Mouse (Mus musculus) retina, embryonic 14.5 days (tissue): Measurements from ENCODE around the gene Pkp2.

Experiments used
- DNase-seq: peaks from one replicate; pipeline ENCODE4 v3.0.0-alpha.2; 2015; ENCODE audit warnings: low spot score

Gene Pkp2

DNA sequence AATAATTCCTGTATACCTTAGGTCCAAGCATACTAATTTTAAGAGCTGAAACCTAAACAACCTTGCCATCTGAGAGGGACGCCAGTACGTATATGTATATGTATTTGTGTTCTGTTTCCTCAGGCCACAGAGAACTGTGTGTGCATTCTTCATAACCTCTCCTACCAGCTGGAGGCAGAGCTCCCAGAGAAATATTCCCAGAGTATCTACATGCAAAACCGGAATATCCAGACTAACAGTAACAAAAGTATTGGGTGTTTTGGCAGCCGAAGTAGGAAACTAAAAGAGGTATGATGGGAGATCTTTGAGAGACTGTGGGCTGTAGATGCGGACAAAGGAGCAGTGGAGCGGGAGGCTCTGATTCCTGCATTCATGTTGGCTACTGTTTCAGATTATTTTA is 48.4 kb downstream of the Pkp2 start:
- DNase-seq = no peak

DNA sequence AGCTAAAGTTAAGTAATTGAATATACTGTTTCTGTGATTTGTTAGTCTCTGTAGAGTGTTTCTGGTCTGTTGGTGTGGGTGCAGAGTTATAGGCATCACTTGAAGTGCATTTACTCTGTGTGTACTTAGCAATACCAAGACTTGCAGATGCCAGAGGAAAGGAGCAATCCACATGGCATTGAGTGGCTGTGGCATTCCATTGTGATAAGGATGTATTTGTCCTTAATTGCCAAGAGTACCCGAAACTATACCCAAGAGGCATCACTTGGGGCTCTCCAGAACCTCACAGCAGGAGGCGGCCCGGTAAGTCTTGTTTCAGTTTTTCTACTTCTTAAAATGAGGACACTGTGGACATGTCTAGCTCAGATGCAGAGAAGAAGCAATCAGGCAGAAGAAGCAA is 49.3 kb downstream of the Pkp2 start:
- no peak for DNase-seq

DNA sequence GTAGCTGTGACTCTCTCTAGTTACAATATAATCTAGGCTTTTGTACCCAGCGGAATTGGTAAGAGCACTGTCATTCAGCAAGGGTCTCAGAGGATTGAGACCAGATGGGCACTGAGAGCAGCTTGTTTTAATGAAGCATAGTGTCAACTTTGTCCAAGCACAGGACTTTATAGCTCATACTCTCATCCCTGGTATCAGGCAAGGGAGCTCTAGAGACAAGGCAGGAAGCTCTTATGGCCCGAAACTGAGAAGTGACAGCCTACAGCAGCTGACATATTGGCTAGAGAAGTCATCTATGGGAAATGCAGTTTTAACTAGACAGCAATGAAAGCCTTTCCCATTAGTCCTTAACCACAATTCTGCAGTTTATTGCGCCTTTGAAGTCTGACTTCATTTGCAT is 59.9 kb downstream of the Pkp2 start:
- DNase-seq = no peak

DNA sequence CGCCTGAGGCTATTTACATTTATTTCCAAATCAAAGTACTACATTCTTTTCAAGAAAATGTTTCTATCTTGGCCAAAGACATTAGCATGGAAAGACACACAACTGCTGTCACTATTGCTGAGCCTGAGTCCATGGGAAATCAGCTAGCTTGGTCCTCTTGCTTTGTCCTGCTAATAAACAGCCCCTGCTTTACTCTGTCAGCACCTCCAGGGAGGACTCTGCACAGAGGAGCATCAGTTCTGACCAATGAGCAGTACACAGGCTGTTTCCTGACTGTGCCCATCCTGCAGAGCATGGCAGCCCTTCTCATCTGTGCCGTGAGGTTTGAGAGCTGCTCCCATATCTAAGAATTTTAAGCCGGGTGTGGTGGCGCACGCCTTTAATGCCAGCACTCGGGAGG is 60.6 kb downstream of the Pkp2 start:
- no peak for DNase-seq

DNA sequence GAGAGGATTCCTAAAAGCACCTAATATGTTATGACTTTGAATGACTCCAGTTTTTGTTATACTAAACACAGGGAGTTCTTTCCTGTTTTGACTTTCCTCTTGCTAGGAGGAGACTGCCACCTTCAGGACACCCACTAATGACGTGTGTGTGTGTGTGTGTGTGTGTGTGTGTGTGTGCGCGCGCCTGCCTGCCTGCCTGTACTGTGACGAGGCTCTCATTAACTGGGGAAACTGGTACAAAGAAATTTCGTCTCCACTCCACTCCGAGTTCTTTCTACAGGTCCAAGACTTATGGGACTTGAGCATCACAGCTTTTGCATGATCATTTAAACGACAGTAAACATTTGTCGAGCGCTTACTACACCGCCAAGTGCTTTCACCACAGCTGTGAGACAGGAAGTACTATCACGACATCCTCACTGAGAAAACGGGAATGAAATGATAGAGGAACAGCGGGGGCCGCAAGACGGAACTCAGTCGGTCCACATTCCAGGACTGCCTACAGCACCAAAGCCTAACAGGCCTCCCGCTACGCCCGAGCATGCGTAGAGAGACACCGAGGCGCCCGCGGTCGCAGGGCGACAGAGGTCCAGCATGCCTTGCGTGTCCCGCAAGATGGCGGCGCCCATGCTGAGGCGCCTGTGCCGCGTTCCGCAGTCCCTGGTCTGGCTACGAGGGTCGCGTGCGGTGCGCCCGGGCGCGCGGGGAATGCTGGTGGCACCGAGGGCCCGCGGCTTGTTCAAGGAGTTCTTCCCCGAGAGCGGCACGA is 89.4 kb downstream of the Pkp2 start, which contains the start of gene Yars2:
Yars2 (plus strand) TSS at position 597 of the 769 bp plus-strand sequence.
- DNase-seq = peak; percentile 91

DNA sequence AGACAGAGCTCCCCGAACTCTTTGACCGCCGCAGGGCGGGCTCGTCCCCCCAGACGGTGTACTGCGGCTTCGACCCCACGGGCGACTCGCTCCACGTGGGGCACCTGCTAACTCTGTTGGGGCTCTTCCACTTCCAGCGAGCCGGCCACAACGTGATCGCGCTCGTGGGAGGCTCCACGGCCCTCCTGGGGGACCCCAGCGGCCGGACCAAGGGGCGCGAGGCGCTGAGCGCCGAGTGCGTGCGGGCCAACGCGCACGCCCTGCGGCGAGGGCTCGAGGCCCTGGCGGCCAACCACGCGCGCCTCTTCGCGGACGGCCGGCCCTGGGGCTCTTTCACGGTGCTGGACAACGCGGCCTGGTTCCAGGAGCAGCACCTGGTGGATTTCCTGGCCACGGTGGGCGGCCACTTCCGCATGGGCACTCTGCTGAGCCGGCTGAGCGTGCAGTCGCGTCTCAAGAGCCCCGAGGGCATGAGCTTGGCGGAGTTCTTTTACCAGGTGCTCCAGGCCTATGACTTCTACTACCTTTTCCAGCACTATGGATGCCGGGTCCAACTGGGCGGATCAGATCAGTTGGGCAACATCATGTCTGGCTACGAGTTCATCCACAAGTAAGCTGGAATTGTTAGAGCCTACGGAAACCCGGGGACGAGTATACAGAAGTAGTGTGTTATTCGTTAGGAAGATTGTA is 90.2 kb downstream of the Pkp2 start:
- DNase-seq = peak; percentile 48

DNA sequence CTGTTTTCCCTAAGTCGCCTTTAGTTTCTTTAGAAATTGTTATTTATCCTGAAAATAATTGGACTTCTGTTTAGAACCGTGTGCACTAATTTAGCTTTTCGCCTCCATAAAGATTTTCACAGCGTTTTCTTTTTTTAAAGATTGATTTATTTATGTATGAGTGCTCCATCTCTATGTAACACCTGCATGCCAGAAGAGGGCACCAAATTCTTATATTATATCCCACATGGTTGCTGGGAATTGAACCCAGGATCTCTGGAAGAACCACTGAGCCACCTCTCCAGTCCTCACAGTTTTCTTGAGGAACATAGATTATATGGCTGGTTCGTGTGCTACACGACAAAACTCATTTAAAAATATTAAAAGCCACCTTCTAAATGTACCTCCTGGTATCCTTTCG is 90.8 kb downstream of the Pkp2 start:
- peak; percentile 54 for DNase-seq

DNA sequence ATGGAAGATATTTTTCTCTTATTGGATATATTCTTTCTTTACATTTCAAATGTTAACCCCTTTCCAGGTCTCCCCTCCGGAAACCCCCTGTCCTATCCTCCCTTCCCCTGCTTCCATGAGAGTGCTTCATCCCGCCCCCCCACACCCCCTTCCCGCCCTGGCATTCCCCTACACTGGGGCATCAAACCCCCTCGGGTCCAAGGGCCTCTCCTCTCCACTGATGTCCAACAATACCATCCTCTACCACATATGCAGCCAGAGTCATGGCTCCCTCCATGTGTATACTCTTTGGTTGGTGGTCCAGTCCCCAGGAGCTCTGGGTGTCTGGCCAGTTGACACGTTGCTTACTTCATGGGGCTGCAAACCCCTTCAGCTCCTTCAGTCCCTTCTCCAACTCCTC is 98.2 kb downstream of the Pkp2 start:
- no peak for DNase-seq
